Mouse (Mus musculus) small intestine, adult 2 months (tissue): ENCODE results near the gene Rgs19.

Experiments used
- CTCF ChIP-seq: fragments of 200-500 bp; IDR thresholded peaks from 2 replicates; pipeline ENCODE4 v1.5.1; 2012; ENCODE audit warnings: low read depth, mild to moderate bottlenecking, control low read depth, inconsistent platforms, low read length, moderate library complexity, mixed read lengths; ENCODE audit not compliant: insufficient replicate concordance, insufficient read length; ENCODE audit errors: extremely low read depth
- POLR2A ChIP-seq: fragments of 200-500 bp; IDR thresholded peaks from 2 replicates; pipeline ENCODE4 v1.6.1; 2012; ENCODE audit warnings: low read depth, mild to moderate bottlenecking, control low read depth, inconsistent platforms, low read length, moderate library complexity

GRCm38 (mm10) chr2:181694581-181694980, 804 bp upstream of the Rgs19 start:
- no peak for TF ChIP-seq CTCF
- no peak for TF ChIP-seq POLR2A
